Comparison of ENCODE assay signal across 8 mouse cellular contexts in the genomic region with DNA sequence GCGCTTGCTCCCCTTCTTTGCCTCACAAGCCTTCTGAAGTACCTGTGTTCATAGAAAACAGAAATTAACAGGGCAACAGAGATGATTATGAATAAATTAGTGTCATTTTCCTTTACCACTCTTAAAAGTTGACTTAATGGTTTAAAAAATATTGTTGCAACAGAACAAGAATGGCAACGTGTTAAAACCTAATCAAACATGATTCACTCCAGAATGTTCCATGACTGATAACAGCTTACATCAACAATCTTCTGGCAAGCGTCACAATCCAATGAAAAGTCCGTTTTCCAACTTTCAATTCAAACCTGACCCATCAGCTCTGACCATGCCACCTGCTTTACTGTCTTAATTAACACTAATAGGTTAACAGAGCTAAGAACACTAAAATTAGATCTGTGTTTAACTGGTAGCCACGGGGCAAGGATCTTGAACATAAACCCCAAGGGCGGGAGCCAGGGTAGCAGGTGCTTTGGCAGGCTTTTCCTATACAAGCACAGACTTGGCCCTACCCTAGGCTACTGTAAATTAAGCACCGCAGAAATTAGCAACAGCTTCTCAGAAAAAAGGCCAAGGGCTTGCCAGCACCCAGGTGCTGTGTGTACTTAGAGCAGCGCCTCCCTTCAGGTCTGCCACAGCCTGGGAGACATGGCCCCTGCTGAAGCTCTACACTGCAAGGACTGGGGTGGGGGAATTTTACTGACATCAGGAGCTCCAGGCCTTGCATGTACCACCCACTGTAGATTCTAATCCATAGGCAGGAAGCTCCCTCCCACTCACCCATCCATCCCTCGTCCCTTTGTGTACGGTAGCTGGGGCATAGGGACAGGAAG. TPM values are rescaled to one million over a fixed set of nuclear protein-coding genes. Genes with fewer than 3 reads are reported as not detected.
DNase-seq lines count a peak whose midpoint lies in the region; ATAC-seq and TF ChIP-seq lines count a peak whose summit lies in the region.

No protein-coding gene starts in this region.

- no peaks in the 10 kb centered on the region for H3K27me3 ChIP-seq in embryonic facial prominence, embryonic 14.5 days (replicated peaks; ENCODE audit: control insufficient read depth, insufficient read depth, low read length)
- no peaks in the 10 kb centered on the region for H3K27me3 ChIP-seq in embryonic facial prominence, embryonic 10.5 days (replicated peaks; ENCODE audit: low read depth, poor library complexity, severe bottlenecking)
- H3K27me3 ChIP-seq in midbrain, embryonic 11.5 days (ENCODE audit: control insufficient read depth, insufficient read depth, low read length), result no peaks in the 10 kb centered on the region
- H3K27me3 ChIP-seq in midbrain, embryonic 10.5 days (ENCODE audit: low read depth, poor library complexity, severe bottlenecking), result no peaks in the 10 kb centered on the region
- H3K27me3 ChIP-seq in small intestine, adult 2 months (ENCODE audit: control insufficient read depth, insufficient read depth, low read length), result no peaks in the 10 kb centered on the region

- DNase-seq in embryonic facial prominence, embryonic 14.5 days (ENCODE audit: low spot score), result no peak
- DNase-seq in embryonic facial prominence, embryonic 10.5 days (ENCODE audit: low spot score), result no peak
- DNase-seq in midbrain, embryonic 11.5 days (ENCODE audit: low spot score, missing footprints), result no peak
- no peak for DNase-seq in midbrain, embryonic 10.5 days (ENCODE audit: low spot score)
- DNase-seq in induced T-regulatory cell, adult 2 months (ENCODE audit: low read depth), result peak; percentile 58
- no peak for DNase-seq in thymus, postnatal 14 days
- DNase-seq in layer of hippocampus, adult 11-12 months (ENCODE audit: low spot score), result no peak

- peaks cover 10% of the 10 kb centered on the region for H3K4me1 ChIP-seq in embryonic facial prominence, embryonic 14.5 days (ENCODE audit: control insufficient read depth, insufficient read depth, low read length)
- peaks cover 35% of the 10 kb centered on the region for H3K4me1 ChIP-seq in embryonic facial prominence, embryonic 10.5 days
- H3K4me1 ChIP-seq in midbrain, embryonic 11.5 days (ENCODE audit: control insufficient read depth, insufficient read depth, low read length), result no peaks in the 10 kb centered on the region
- H3K4me1 ChIP-seq in midbrain, embryonic 10.5 days, result peaks cover 31% of the 10 kb centered on the region
- peaks cover 51% of the 10 kb centered on the region for H3K4me1 ChIP-seq in small intestine, adult 2 months (ENCODE audit: control insufficient read depth, insufficient read depth, insufficient read length, low read length)

- no peak overlapping the region for H3K9ac ChIP-seq in embryonic facial prominence, embryonic 14.5 days (ENCODE audit: low read depth, low read length)
- H3K9ac ChIP-seq in midbrain, embryonic 11.5 days (ENCODE audit: low read length), result peak overlapping the region; percentile 12; the same call in 1 of the 2 replicates

- no peaks in the 10 kb centered on the region for H3K36me3 ChIP-seq in embryonic facial prominence, embryonic 14.5 days (ENCODE audit: control insufficient read depth, insufficient read depth, low read length)
- H3K36me3 ChIP-seq in embryonic facial prominence, embryonic 10.5 days (replicated peaks), result no peaks in the 10 kb centered on the region
- no peaks in the 10 kb centered on the region for H3K36me3 ChIP-seq in midbrain, embryonic 11.5 days (ENCODE audit: control insufficient read depth, insufficient read depth, low read length)
- H3K36me3 ChIP-seq in midbrain, embryonic 10.5 days, result no peaks in the 10 kb centered on the region
- peaks cover 1% of the 10 kb centered on the region; the same call in 1 of the 2 replicates for H3K36me3 ChIP-seq in small intestine, adult 2 months (ENCODE audit: control insufficient read depth, insufficient read depth, low read length)

- no peak overlapping the region for H3K4me3 ChIP-seq in embryonic facial prominence, embryonic 14.5 days (ENCODE audit: low read depth, low read length)
- no peak overlapping the region for H3K4me3 ChIP-seq in embryonic facial prominence, embryonic 10.5 days
- no peak overlapping the region for H3K4me3 ChIP-seq in midbrain, embryonic 11.5 days (ENCODE audit: low read depth, low read length)
- H3K4me3 ChIP-seq in midbrain, embryonic 10.5 days, result no peak overlapping the region
- H3K4me3 ChIP-seq in small intestine, adult 2 months (ENCODE audit: low read depth, low read length), result no peak overlapping the region

- no peak overlapping the region for H3K27ac ChIP-seq in embryonic facial prominence, embryonic 14.5 days (replicated peaks; ENCODE audit: low read depth, low read length)
- H3K27ac ChIP-seq in embryonic facial prominence, embryonic 10.5 days (replicated peaks), result no peak overlapping the region; the same call in 1 of the 2 replicates
- no peak overlapping the region for H3K27ac ChIP-seq in midbrain, embryonic 11.5 days (ENCODE audit: low read depth, low read length)
- no peak overlapping the region for H3K27ac ChIP-seq in midbrain, embryonic 10.5 days (replicated peaks)
- H3K27ac ChIP-seq in small intestine, adult 2 months (ENCODE audit: insufficient read depth, low read depth, low read length), result peak overlapping the region; percentile 50

- 70% methylated on average over 10 of the region's 10 CpGs for WGBS in embryonic facial prominence, embryonic 14.5 days
- 83% methylated on average over 10 of the region's 10 CpGs for WGBS in embryonic facial prominence, embryonic 10.5 days
- WGBS in midbrain, embryonic 11.5 days, result 84% methylated on average over 10 of the region's 10 CpGs
- WGBS in midbrain, embryonic 10.5 days, result 87% methylated on average over 10 of the region's 10 CpGs
- 22% methylated on average over 10 of the region's 10 CpGs for WGBS in small intestine, adult 2 months

- 0 out of 2 replicates have a peak, but pooled peaks have one; percentile 15 for ATAC-seq in embryonic facial prominence, embryonic 14.5 days (ENCODE audit: low read depth)
- no peak for ATAC-seq in midbrain, embryonic 11.5 days (ENCODE audit: low FRiP score)

- no peak overlapping the region for H3K4me2 ChIP-seq in embryonic facial prominence, embryonic 14.5 days (ENCODE audit: low read depth, low read length)
- no peak overlapping the region for H3K4me2 ChIP-seq in midbrain, embryonic 11.5 days

- TF ChIP-seq CTCF in small intestine, adult 2 months (IDR thresholded peaks at IDR 0.05; ENCODE audit: extremely low read depth, insufficient read length, insufficient replicate concordance, low read depth, low read length), result no peak

- no peak for TF ChIP-seq POLR2A in small intestine, adult 2 months (IDR thresholded peaks at IDR 0.05; ENCODE audit: low read depth, low read length)

- H3K9me3 ChIP-seq in embryonic facial prominence, embryonic 14.5 days (ENCODE audit: control insufficient read depth, low read length), result no peaks in the 10 kb centered on the region
- H3K9me3 ChIP-seq in embryonic facial prominence, embryonic 10.5 days, result no peaks in the 10 kb centered on the region
- no peaks in the 10 kb centered on the region for H3K9me3 ChIP-seq in midbrain, embryonic 11.5 days (ENCODE audit: control insufficient read depth, low read length)
- no peaks in the 10 kb centered on the region for H3K9me3 ChIP-seq in midbrain, embryonic 10.5 days (replicated peaks)

RNA-seq across cellular contexts. Expression of gene B4galt5, which starts 12.4 kb away (rescaled TPM):
- 17.9 and 24.3 TPM in 2 replicates for polyA plus RNA-seq in embryonic facial prominence, embryonic 14.5 days (2014; fragmentation: Nextera tagmentation; extraction: Ambion mirVana)
- 7.3 and 8.7 TPM in 2 replicates for polyA plus RNA-seq in embryonic facial prominence, embryonic 10.5 days (2016; fragmentation: Nextera tagmentation; extraction: Ambion mirVana)
- 15.0 and 19.8 TPM in 2 replicates for polyA plus RNA-seq in midbrain, embryonic 11.5 days (2014; fragmentation: Nextera tagmentation; extraction: Ambion mirVana)
- polyA plus RNA-seq in midbrain, embryonic 10.5 days (2016; fragmentation: Nextera tagmentation; extraction: Ambion mirVana), result 9.1 and 9.9 TPM in 2 replicates
- 24.8 and 84.7 TPM in 2 replicates for polyA plus RNA-seq in small intestine, adult 2 months (2012; rRNA removed)
